Mouse (Mus musculus): ENCODE results near the gene Ndufa4l2. TPM values are rescaled to one million over a fixed set of nuclear protein-coding genes. Genes with fewer than 3 reads are reported as not detected.

Gene Ndufa4l2
- total and polyA plus RNA-seq, 3 experiments: 21.8 to 26.6 TPM; not detected in 1

GRCm38 (mm10) chr10:127511634-127512306, 3.0 kb upstream of the Ndufa4l2 start (continued):
- TF ChIP-seq ELF1 (IDR thresholded peaks at IDR 0.05; ENCODE audit: low read depth, low read length) (no peak), GABPA (IDR thresholded peaks at IDR 0.05; ENCODE audit: low read depth, low read length) (no peak), KAT2A (conservative IDR thresholded peaks at IDR 0.05; ENCODE audit: low read depth, low read length) (no peak), MYB (IDR thresholded peaks at IDR 0.05; ENCODE audit: low read depth, low read length) (no peak), CHD2 (IDR thresholded peaks at IDR 0.05; ENCODE audit: low read length) (no peak), NRF1 (IDR thresholded peaks at IDR 0.05; ENCODE audit: insufficient read depth, low read depth, low read length, poor library complexity, severe bottlenecking) (no peak), POLR2AphosphoS5 (IDR thresholded peaks at IDR 0.05; ENCODE audit: borderline replicate concordance, low read depth, low read length) (no peak), ZC3H11A (IDR thresholded peaks at IDR 0.05; ENCODE audit: low read depth, low read length) (no peak), JUND (IDR thresholded peaks at IDR 0.05; ENCODE audit: low read depth, low read length) (no peak), MEF2A (IDR thresholded peaks at IDR 0.05; ENCODE audit: extremely low read depth, insufficient replicate concordance, low read depth, low read length, poor library complexity, severe bottlenecking) (no peak), POLR2AphosphoS2 (IDR thresholded peaks at IDR 0.05; ENCODE audit: low read length) (no peak), RCOR1 (IDR thresholded peaks at IDR 0.05; ENCODE audit: low read depth, low read length) (0 out of 2 replicates have a peak, but pooled peaks have one; percentile 29), SMC3 (IDR thresholded peaks at IDR 0.05; ENCODE audit: low read depth, low read length) (no peak), UBTF (IDR thresholded peaks at IDR 0.05; ENCODE audit: borderline replicate concordance, insufficient read depth, low read depth, low read length) (no peak), POLR2A (IDR thresholded peaks at IDR 0.05; ENCODE audit: control insufficient read depth in 1 of 2, insufficient read depth in 1 of 2, low read depth in 1 of 2, low read length in 2 of 2, poor library complexity in 1 of 2) (0 out of 4 replicates have a peak, but pooled peaks of 1 of the 2 experiments have one; percentile 34), TCF12 (IDR thresholded peaks at IDR 0.05; ENCODE audit: low read depth, low read length) (no peak), SIN3A (IDR thresholded peaks at IDR 0.05; ENCODE audit: low read length) (0 out of 2 replicates have a peak, but pooled peaks have one; percentile 21), MAZ (IDR thresholded peaks at IDR 0.05; ENCODE audit: low read depth, low read length) (no peak), TBP (IDR thresholded peaks at IDR 0.05; ENCODE audit: low read depth, low read length) (no peak), HCFC1 (IDR thresholded peaks at IDR 0.05; ENCODE audit: low read depth, low read length) (peak; percentile 18; the same call in 1 of the 2 replicates), MAX (IDR thresholded peaks at IDR 0.05; ENCODE audit: low read length) (no peak), CTCF (IDR thresholded peaks at IDR 0.05 in 2 of 3, conservative IDR thresholded peaks at IDR 0.05 in 1 of 3; ENCODE audit: control insufficient read depth in 1 of 3, insufficient read depth in 1 of 3, low read depth in 2 of 3, low read length in 3 of 3, poor library complexity in 1 of 3, severe bottlenecking in 1 of 3) (peak in 2 of 3 experiments; percentile 33 to 43; a peak in 4 of 6 replicates), ZKSCAN1 (IDR thresholded peaks at IDR 0.05; ENCODE audit: low read depth, low read length) (no peak), MYC (IDR thresholded peaks at IDR 0.05; ENCODE audit: low read depth, low read length) (no peak), MAFK (IDR thresholded peaks at IDR 0.05; ENCODE audit: borderline replicate concordance, low read depth, low read length) (no peak), EP300 (IDR thresholded peaks at IDR 0.05; ENCODE audit: low read depth in 1 of 2, low read length in 2 of 2) (no peak)
